Mouse (Mus musculus): ENCODE results near the gene Prrc2a. TPM values are rescaled to one million over a fixed set of nuclear protein-coding genes. Genes with fewer than 3 reads are reported as not detected.

Prrc2a gene
- polyA plus RNA-seq, 1 experiment from 2014 or later = 185 TPM

- H3K27ac ChIP-seq (replicated peaks) = no peak overlapping the region
- WGBS = 61% methylated on average over 4 of the region's 4 CpGs
- H3K9me3 ChIP-seq = no peaks in the 10 kb centered on the region
- no peaks in the 10 kb centered on the region for H3K27me3 ChIP-seq
- H3K9ac ChIP-seq (replicated peaks) = no peak overlapping the region
- H3K36me3 ChIP-seq = no peaks in the 10 kb centered on the region
- H3K4me3 ChIP-seq = no peak overlapping the region
- peaks cover 14% of the 10 kb centered on the region for H3K4me1 ChIP-seq
- no peak for ATAC-seq (replicated peaks)
- no peak overlapping the region for H3K4me2 ChIP-seq (replicated peaks)
Observed at GRCm38 (mm10) chr17:35187345-35187744, 22.6 kb upstream of the Prrc2a start.

DNA sequence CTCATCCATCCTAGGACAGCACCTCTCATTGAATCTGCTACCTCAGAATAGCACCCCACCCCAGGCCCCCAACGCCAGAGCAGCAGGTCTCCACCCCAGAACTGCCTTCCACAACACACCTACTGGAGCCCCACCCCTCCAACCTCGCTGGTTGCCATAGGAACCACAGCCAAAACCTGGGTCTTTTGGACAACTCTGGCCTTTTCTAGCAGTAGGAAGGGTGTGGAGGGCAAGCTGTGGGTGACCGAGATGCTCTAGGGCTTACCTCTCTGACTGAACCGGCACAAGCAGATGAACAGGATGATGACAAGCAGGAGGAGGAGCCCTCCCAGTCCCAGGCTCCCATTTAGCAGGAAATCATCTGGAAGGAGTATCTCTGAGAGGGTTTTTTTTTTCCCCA, 22.0 kb upstream of the Prrc2a start:
- Histone ChIP-seq H3K9ac (replicated peaks) (peak overlapping the region; percentile 36; the same call in 1 of the 2 replicates), H3K4me1 (peaks cover 14% of the 10 kb centered on the region), H3K36me3 (no peaks in the 10 kb centered on the region), H3K4me3 (peak overlapping the region; percentile 36), H3K27me3 (no peaks in the 10 kb centered on the region), H3K9me3 (no peaks in the 10 kb centered on the region), H3K4me2 (replicated peaks) (peak overlapping the region; percentile 48), H3K27ac (replicated peaks) (peak overlapping the region; percentile 78)
- WGBS = 1% methylated on average over 4 of the region's 4 CpGs
- ATAC-seq (replicated peaks) = peak; percentile 48; the same call in 1 of the 2 replicates

GRCm38 (mm10) chr17:35185639-35186611, 21.2 kb upstream of the Prrc2a start:
- H3K36me3 ChIP-seq = no peaks in the 10 kb centered on the region
- peaks cover 14% of the 10 kb centered on the region for H3K4me1 ChIP-seq
- peak overlapping the region; percentile 36 for H3K9ac ChIP-seq (replicated peaks)
- H3K4me3 ChIP-seq = peak overlapping the region; percentile 36
- no peaks in the 10 kb centered on the region for H3K27me3 ChIP-seq
- H3K27ac ChIP-seq (replicated peaks) = peak overlapping the region; percentile 78
- peak; percentile 71 for ATAC-seq (replicated peaks)
- H3K9me3 ChIP-seq = no peaks in the 10 kb centered on the region
- 3% methylated on average over 18 of the region's 18 CpGs for WGBS
- peak overlapping the region; percentile 48 for H3K4me2 ChIP-seq (replicated peaks)

GRCm38 (mm10) chr17:35180093-35180492, 15.4 kb upstream of the Prrc2a start:
- Histone ChIP-seq H3K36me3 (no peaks in the 10 kb centered on the region), H3K9me3 (no peaks in the 10 kb centered on the region), H3K4me2 (replicated peaks) (no peak overlapping the region), H3K27me3 (no peaks in the 10 kb centered on the region), H3K9ac (replicated peaks) (no peak overlapping the region), H3K27ac (replicated peaks) (no peak overlapping the region), H3K4me3 (no peak overlapping the region), H3K4me1 (no peaks in the 10 kb centered on the region)
- 90% methylated on average over 5 of the region's 5 CpGs for WGBS
- no peak for ATAC-seq (replicated peaks)

DNA sequence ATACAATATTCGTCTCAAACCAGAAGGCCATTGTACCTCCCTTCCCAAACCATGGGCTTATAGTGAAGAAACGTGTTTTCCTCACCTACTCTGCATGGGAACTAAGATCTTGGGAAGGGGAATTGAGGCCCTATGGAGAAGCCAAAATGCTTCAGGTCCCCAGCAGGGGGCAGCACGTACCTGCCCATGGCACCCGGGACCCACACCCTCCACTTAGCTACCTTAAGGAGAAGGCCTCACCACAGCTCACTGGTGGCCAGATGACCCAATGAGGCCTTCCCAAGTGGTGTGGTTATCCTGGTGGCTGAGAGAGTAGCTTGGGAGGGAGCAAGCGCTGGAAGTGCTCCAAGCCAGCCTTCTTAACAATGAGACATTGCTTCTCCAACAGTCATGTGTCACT, 13.8 kb upstream of the Prrc2a start:
- no peak overlapping the region for H3K9ac ChIP-seq (replicated peaks)
- no peak overlapping the region for H3K27ac ChIP-seq (replicated peaks)
- no peaks in the 10 kb centered on the region for H3K9me3 ChIP-seq
- no peak overlapping the region for H3K4me2 ChIP-seq (replicated peaks)
- H3K4me3 ChIP-seq = no peak overlapping the region
- no peak for ATAC-seq (replicated peaks)
- no peaks in the 10 kb centered on the region for H3K4me1 ChIP-seq
- H3K36me3 ChIP-seq = no peaks in the 10 kb centered on the region
- H3K27me3 ChIP-seq = no peaks in the 10 kb centered on the region
- 10% methylated on average over 5 of the region's 5 CpGs for WGBS

DNA sequence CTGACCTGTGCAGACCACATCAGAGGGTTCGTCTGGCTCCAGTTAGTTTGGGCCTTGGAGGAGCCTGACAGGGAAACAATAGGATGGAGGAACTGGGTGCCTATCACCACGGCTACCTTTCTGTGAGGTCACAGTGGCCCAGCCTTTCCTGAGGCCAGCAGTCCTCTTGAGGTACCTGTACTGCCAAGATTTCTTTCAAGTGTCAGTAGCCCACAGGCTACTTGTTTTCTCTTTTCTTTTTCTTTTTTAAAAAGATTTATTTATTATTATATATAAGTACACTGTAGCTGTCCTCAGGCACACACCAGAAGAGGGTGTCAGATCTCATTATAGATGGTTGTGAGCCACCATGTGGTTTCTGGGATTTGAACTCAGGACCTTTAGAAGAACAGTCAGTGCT, 11.3 kb upstream of the Prrc2a start, which contains the start of gene Aif1:
TSS of gene Aif1 (minus strand) at position 101 of the 400 bp plus-strand sequence.
- no peaks in the 10 kb centered on the region for H3K36me3 ChIP-seq
- whole genome bisulfite sequencing = 38% methylated on average over 2 of the region's 2 CpGs
- no peak within 1 kb of the TSS for H3K9ac ChIP-seq (replicated peaks)
- no peak within 1 kb of the TSS for H3K4me3 ChIP-seq
- H3K4me2 ChIP-seq (replicated peaks) = no peak within 1 kb of the TSS
- no peak for ATAC-seq (replicated peaks)
- H3K27me3 ChIP-seq = no peaks in the 10 kb centered on the region
- no peaks in the 10 kb centered on the region for H3K9me3 ChIP-seq
- H3K27ac ChIP-seq (replicated peaks) = no peak within 1 kb of the TSS
- no peaks in the 10 kb centered on the region for H3K4me1 ChIP-seq

DNA sequence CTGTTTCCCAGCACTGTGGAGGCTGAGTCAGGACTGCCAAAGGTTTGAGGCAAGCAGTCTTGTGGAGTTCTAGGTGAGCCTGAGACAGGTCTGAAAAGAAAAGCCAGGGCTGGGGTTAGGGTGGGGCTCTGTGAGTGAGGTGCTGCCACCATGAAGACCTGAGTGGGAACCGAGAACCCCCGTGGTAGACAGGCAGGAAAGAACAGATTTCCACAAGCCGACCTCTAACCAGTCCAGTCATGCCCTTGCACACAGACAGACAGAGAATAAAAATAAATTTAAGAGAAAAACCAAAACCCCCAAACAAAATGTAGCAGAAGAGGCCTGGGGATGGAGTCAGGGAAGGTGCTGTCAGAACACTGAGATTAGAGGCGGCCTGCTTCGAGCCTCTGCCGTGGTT, 10.7 kb upstream of the Prrc2a start:
- no peak overlapping the region for H3K4me3 ChIP-seq
- H3K27me3 ChIP-seq = no peaks in the 10 kb centered on the region
- H3K4me2 ChIP-seq (replicated peaks) = no peak overlapping the region
- H3K9me3 ChIP-seq = no peaks in the 10 kb centered on the region
- H3K9ac ChIP-seq (replicated peaks) = no peak overlapping the region
- no peaks in the 10 kb centered on the region for H3K4me1 ChIP-seq
- no peak overlapping the region for H3K27ac ChIP-seq (replicated peaks)
- no peak for ATAC-seq (replicated peaks)
- H3K36me3 ChIP-seq = no peaks in the 10 kb centered on the region
- 74% methylated on average over 6 of the region's 6 CpGs for WGBS

DNA sequence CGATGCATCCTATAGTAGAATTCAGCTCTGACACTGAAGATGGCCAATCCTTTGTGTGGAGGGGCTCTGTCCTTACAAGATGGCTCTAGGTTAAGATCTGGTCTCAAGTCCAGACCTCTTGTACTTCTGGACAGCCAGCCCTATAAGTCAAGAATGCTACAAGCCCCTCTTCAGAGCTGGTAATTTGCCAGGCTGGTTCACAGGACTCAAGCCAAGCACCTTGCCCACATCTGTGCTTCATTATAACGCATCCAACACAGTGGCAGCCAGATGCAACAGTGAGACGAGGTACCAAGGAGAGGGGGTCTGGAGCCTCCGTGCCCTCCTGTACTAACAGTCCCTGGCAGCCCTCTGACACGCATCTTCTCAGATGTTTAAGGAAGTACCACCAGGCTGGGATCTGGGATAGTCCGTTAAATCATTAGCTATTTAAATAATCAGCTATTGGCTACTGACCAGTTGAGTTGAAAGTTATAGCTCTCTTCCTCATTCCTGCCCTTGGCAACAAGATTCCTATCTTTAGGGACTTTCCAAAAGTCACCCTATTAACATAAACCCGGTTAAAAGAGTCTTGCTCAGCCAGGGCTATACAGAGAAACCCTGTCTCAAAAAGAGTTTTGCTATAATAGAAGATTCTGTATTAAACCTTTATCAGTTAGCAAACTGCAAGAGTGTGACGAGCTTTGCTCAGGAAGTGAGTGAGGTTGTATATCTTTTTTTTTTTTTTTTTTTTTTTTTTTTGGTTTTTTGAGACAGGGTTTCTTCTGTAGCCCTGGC, 9.7 kb upstream of the Prrc2a start:
- Histone ChIP-seq H3K4me3 (no peak overlapping the region), H3K9ac (replicated peaks) (no peak overlapping the region), H3K4me1 (no peaks in the 10 kb centered on the region), H3K27me3 (no peaks in the 10 kb centered on the region), H3K4me2 (replicated peaks) (no peak overlapping the region), H3K9me3 (no peaks in the 10 kb centered on the region), H3K27ac (replicated peaks) (no peak overlapping the region), H3K36me3 (no peaks in the 10 kb centered on the region)
- ATAC-seq (replicated peaks) = no peak
- 77% methylated on average over 8 of the region's 8 CpGs for WGBS

DNA sequence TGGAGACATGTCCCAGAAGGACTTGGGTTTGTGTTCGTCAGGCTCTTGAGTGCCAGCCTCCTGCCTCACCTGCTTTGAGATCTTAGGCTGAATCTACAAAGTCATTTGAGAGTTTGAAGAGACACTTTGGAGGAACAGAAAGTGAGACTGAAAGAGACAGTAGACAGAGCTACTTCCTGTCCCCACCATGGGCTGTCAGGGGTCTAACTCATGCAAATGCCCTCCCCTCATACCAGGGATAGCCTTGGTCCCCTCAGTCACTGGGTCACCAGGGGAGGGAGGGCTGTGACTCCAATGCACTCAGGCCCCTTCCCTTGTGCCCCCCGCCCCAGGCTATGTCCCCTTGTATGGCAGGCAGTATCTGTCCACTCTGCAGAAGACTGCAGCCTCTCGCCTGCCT, 8.6 kb upstream of the Prrc2a start:
- no peaks in the 10 kb centered on the region for H3K27me3 ChIP-seq
- 69% methylated on average over 3 of the region's 3 CpGs for WGBS

DNA sequence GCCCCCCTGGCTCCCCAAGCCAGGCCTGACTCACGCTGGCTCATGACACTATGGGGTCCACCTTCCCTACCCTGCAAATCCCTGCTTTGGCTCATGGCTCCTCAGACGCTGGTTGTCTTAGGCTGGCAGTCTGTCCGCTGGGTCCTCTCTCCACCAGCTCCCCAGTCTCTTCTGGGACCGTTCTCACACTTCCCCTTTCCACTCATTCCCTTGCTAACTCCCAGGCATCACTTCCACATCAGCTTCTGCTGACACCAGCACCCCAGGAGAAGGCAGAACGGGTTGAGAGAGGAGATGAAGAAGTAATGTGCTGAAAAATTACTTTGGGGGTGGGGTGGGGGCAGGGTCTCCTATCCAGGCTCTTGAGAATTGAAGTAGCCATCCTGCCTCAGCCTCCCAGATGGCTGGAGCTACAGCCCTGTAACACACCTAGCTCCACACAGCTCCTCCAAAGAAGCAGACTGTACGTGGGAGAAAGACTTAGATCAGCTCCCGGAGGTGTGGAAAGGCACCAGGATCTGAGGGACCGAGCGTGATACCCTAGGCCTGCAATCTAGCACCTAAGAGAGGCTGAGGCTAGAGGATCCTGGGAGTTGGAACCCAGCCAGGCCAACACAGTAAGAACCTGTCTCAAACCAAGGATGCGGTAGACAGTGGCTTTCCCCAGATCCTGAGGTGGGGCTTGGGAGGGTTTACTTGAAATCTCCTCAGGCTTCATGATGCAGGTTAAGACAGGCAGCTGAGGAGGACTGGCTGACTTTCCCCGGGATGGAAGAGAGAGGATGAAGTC, 7.9 kb upstream of the Prrc2a start:
- no peaks in the 10 kb centered on the region for H3K36me3 ChIP-seq
- H3K4me3 ChIP-seq = no peak overlapping the region
- H3K4me1 ChIP-seq = no peaks in the 10 kb centered on the region
- H3K9me3 ChIP-seq = no peaks in the 10 kb centered on the region
- 69% methylated on average over 11 of the region's 11 CpGs for WGBS
- no peak overlapping the region for H3K27ac ChIP-seq (replicated peaks)
- no peak for ATAC-seq (replicated peaks)
- no peak overlapping the region for H3K4me2 ChIP-seq (replicated peaks)
- H3K9ac ChIP-seq (replicated peaks) = no peak overlapping the region
- no peaks in the 10 kb centered on the region for H3K27me3 ChIP-seq

More for the DNA sequence above, 8.6 kb upstream of the Prrc2a start:
- ATAC-seq (replicated peaks) = no peak
- Histone ChIP-seq H3K9ac (replicated peaks) (no peak overlapping the region), H3K4me1 (no peaks in the 10 kb centered on the region), H3K9me3 (no peaks in the 10 kb centered on the region), H3K4me2 (replicated peaks) (no peak overlapping the region), H3K27ac (replicated peaks) (no peak overlapping the region), H3K4me3 (no peak overlapping the region), H3K36me3 (no peaks in the 10 kb centered on the region)

DNA sequence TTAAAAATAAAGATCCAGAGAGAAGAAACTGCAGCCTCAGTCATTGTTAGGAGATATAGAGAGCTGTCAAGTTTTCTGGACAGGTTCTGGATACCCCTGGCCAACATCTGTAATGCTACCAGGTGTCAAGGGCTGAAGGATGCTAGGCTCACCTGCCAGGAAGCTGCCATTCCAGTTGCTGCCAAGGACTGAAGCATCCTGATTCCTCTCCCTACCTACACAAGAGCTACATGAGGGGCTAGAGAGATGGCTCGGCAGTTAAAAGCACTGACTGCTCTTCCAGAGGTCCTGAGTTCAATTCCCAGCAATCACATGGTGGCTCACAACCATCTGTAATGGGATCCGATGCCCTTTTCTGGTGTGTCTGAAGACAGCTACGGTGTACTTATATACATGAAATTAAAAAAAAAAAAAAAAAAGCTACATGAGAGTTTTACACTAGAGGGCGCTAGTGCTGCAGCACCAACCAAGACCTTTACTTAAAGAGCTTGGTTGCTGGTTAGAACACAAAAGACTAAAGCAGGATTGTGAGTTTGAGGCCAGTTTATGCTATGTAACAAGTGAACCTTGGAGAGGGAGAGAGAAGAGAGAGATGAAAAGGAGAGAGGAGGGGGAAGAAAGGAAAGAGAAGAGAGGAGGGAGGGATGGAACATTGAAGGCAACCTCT, 4.0 kb upstream of the Prrc2a start:
- Histone ChIP-seq H3K36me3 (no peaks in the 10 kb centered on the region), H3K9ac (replicated peaks) (no peak overlapping the region), H3K27ac (replicated peaks) (peak overlapping the region; percentile 64), H3K9me3 (no peaks in the 10 kb centered on the region), H3K4me1 (peaks cover 10% of the 10 kb centered on the region), H3K27me3 (no peaks in the 10 kb centered on the region), H3K4me3 (no peak overlapping the region), H3K4me2 (replicated peaks) (no peak overlapping the region)
- ATAC-seq (replicated peaks) = no peak
- 20% methylated on average over 4 of the region's 4 CpGs for WGBS

All from forebrain, embryonic 15.5 days (tissue).